Mouse (Mus musculus): ENCODE measurements at regions not wholly inside any gene's neighbourhood (a gene's known extent, or its start where the extent isn't known, plus 50 kb on each side); places are given as distances from the start of the nearest gene placed in this dataset.

DNA sequence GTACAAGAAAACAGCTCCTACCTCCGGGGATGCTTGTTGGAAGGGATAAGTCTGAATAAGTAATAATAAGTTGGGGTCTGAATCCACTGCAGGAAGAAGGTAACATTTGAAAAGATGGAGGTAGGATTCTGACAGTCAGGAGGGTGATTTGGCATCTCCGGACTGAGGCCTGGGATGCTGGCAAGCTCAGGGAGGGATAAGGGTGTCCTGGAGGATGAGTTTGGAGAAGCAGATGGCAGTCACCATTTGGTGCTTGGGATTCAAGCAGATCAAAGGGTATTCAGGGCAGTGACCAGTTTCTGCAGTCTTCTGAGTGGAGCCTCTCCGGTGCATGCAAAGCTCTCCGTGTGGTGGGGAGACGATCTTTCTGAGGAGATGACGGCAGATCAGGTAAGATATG, 62.9 kb upstream of the Gm2310 start:
- TF ChIP-seq EP300 (IDR thresholded peaks at IDR 0.05; ENCODE audit: low read depth) (no peak), CTCF (IDR thresholded peaks at IDR 0.05; ENCODE audit: low read depth) (no peak)
- 0 out of 2 replicates have a peak, but pooled peaks cover 4% of the 10 kb centered on the region for H3K27me3 ChIP-seq (ENCODE audit: control insufficient read depth, insufficient read depth, low read length)
- no peaks in the 10 kb centered on the region for H3K36me3 ChIP-seq (replicated peaks; ENCODE audit: control insufficient read depth, insufficient read depth, low read length)
- no peak for DNase-seq (ENCODE audit: low spot score)
- WGBS: 49% methylated on average over 6 of the region's 6 CpGs
- H3K4me3 ChIP-seq (ENCODE audit: low read depth, low read length): no peak overlapping the region
- no peak overlapping the region for H3K9ac ChIP-seq (replicated peaks; ENCODE audit: low read depth, low read length)
- H3K4me2 ChIP-seq (ENCODE audit: low read depth, low read length): no peak overlapping the region
- no peaks in the 10 kb centered on the region for H3K4me1 ChIP-seq (ENCODE audit: control insufficient read depth, insufficient read depth)
- no peaks in the 10 kb centered on the region for H3K9me3 ChIP-seq (replicated peaks; ENCODE audit: control insufficient read depth, low read length)
- H3K27ac ChIP-seq (ENCODE audit: low read depth): no peak overlapping the region
- no peak for ATAC-seq (ENCODE audit: insufficient read depth, low read depth)

- no peak for ATAC-seq (ENCODE audit: insufficient read depth, low read depth)
- H3K9ac ChIP-seq (replicated peaks; ENCODE audit: low read depth, low read length): no peak overlapping the region
- 0 out of 2 replicates have a peak, but pooled peaks cover 4% of the 10 kb centered on the region for H3K27me3 ChIP-seq (ENCODE audit: control insufficient read depth, insufficient read depth, low read length)
- no peak overlapping the region for H3K4me2 ChIP-seq (ENCODE audit: low read depth, low read length)
- TF ChIP-seq CTCF (IDR thresholded peaks at IDR 0.05; ENCODE audit: low read depth) (no peak), EP300 (IDR thresholded peaks at IDR 0.05; ENCODE audit: low read depth) (no peak)
- H3K27ac ChIP-seq (ENCODE audit: low read depth): no peak overlapping the region
- WGBS: 55% methylated on average over 8 of the region's 8 CpGs
- H3K9me3 ChIP-seq (replicated peaks; ENCODE audit: control insufficient read depth, low read length): no peaks in the 10 kb centered on the region
- no peak for DNase-seq (ENCODE audit: low spot score)
- no peaks in the 10 kb centered on the region for H3K4me1 ChIP-seq (ENCODE audit: control insufficient read depth, insufficient read depth)
- H3K36me3 ChIP-seq (replicated peaks; ENCODE audit: control insufficient read depth, insufficient read depth, low read length): no peaks in the 10 kb centered on the region
- no peak overlapping the region for H3K4me3 ChIP-seq (ENCODE audit: low read depth, low read length)
These were observed 61.6 kb upstream of the Gm2310 start for GRCm38 (mm10) chr15:8581146-8581913.

GRCm38 (mm10) chr15:8580077-8580476, 60.3 kb upstream of the Gm2310 start:
- H3K4me3 ChIP-seq (ENCODE audit: low read depth, low read length): no peak overlapping the region
- H3K36me3 ChIP-seq (replicated peaks; ENCODE audit: control insufficient read depth, insufficient read depth, low read length): no peaks in the 10 kb centered on the region
- TF ChIP-seq EP300 (IDR thresholded peaks at IDR 0.05; ENCODE audit: low read depth): no peak
- TF ChIP-seq CTCF (IDR thresholded peaks at IDR 0.05; ENCODE audit: low read depth): no peak
- no peaks in the 10 kb centered on the region for H3K9me3 ChIP-seq (replicated peaks; ENCODE audit: control insufficient read depth, low read length)
- no peak overlapping the region for H3K27ac ChIP-seq (ENCODE audit: low read depth)
- no peak overlapping the region for H3K4me2 ChIP-seq (ENCODE audit: low read depth, low read length)
- ATAC-seq (ENCODE audit: insufficient read depth, low read depth) (no peak), DNase-seq (ENCODE audit: low spot score) (no peak)
- no peak overlapping the region for H3K9ac ChIP-seq (replicated peaks; ENCODE audit: low read depth, low read length)
- 0 out of 2 replicates have a peak, but pooled peaks cover 4% of the 10 kb centered on the region for H3K27me3 ChIP-seq (ENCODE audit: control insufficient read depth, insufficient read depth, low read length)
- no peaks in the 10 kb centered on the region for H3K4me1 ChIP-seq (ENCODE audit: control insufficient read depth, insufficient read depth)

DNA sequence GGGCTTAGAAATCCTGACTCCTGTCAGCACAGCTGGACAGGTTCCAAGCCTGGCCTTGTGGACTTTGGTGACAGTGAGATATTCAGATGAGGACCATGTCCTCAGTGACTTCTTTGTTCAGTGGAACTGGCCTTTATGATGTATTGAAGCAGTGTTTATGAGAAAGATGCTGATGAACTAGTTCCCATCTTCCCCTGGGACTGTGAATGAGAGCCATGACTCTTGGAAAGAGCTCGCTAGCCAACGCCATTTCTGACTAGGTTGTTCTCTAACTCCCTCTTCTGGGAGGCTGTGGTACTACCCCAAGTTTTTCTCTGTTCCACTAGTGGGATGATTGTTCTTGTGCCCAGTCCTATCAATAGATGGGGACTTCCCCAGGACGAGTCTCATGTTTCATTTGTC, 57.7 kb upstream of the Gm2310 start:
- no peaks in the 10 kb centered on the region for H3K4me1 ChIP-seq (ENCODE audit: control insufficient read depth, insufficient read depth)
- no peak overlapping the region for H3K27ac ChIP-seq (ENCODE audit: low read depth)
- H3K9me3 ChIP-seq (replicated peaks; ENCODE audit: control insufficient read depth, low read length): no peaks in the 10 kb centered on the region
- no peak overlapping the region for H3K9ac ChIP-seq (replicated peaks; ENCODE audit: low read depth, low read length)
- ATAC-seq (ENCODE audit: insufficient read depth, low read depth) (no peak), DNase-seq (ENCODE audit: low spot score) (peak; percentile 43)
- H3K4me2 ChIP-seq (ENCODE audit: low read depth, low read length): no peak overlapping the region
- H3K4me3 ChIP-seq (ENCODE audit: low read depth, low read length): no peak overlapping the region
- 4% methylated on average over 3 of the region's 3 CpGs for WGBS
- H3K27me3 ChIP-seq (ENCODE audit: control insufficient read depth, insufficient read depth, low read length): 0 out of 2 replicates have a peak, but pooled peaks cover 4% of the 10 kb centered on the region
- peak; percentile 52 for TF ChIP-seq CTCF (IDR thresholded peaks at IDR 0.05; ENCODE audit: low read depth)
- no peak for TF ChIP-seq EP300 (IDR thresholded peaks at IDR 0.05; ENCODE audit: low read depth)
- H3K36me3 ChIP-seq (replicated peaks; ENCODE audit: control insufficient read depth, insufficient read depth, low read length): no peaks in the 10 kb centered on the region

GRCm38 (mm10) chr15:8576975-8577374, 57.2 kb upstream of the Gm2310 start:
- H3K36me3 ChIP-seq (replicated peaks; ENCODE audit: control insufficient read depth, insufficient read depth, low read length): no peaks in the 10 kb centered on the region
- TF ChIP-seq CTCF (IDR thresholded peaks at IDR 0.05; ENCODE audit: low read depth) (no peak), EP300 (IDR thresholded peaks at IDR 0.05; ENCODE audit: low read depth) (no peak)
- no peak for ATAC-seq (ENCODE audit: insufficient read depth, low read depth)
- H3K27me3 ChIP-seq (ENCODE audit: control insufficient read depth, insufficient read depth, low read length): 0 out of 2 replicates have a peak, but pooled peaks cover 8% of the 10 kb centered on the region
- 83% methylated on average over 5 of the region's 5 CpGs for WGBS
- no peak overlapping the region for H3K4me3 ChIP-seq (ENCODE audit: low read depth, low read length)
- DNase-seq (ENCODE audit: low spot score): no peak
- H3K4me1 ChIP-seq (ENCODE audit: control insufficient read depth, insufficient read depth): no peaks in the 10 kb centered on the region
- no peaks in the 10 kb centered on the region for H3K9me3 ChIP-seq (replicated peaks; ENCODE audit: control insufficient read depth, low read length)
- no peak overlapping the region for H3K9ac ChIP-seq (replicated peaks; ENCODE audit: low read depth, low read length)
- H3K27ac ChIP-seq (ENCODE audit: low read depth): no peak overlapping the region
- no peak overlapping the region for H3K4me2 ChIP-seq (ENCODE audit: low read depth, low read length)

All from heart, postnatal 0 days (tissue).